Mouse (Mus musculus): ENCODE measurements around the gene U2af2. TPM values are rescaled to one million over a fixed set of nuclear protein-coding genes. Genes with fewer than 3 reads are reported as not detected.

U2af2 gene
- polyA plus RNA-seq, 2 experiments: 52.2 to 132 TPM

- Histone ChIP-seq H3K9me3 (ENCODE audit: control insufficient read depth, low read length) (no peaks in the 10 kb centered on the region), H3K9ac (replicated peaks) (no peak overlapping the region), H3K4me1 (replicated peaks; ENCODE audit: control insufficient read depth in 2 of 2, insufficient read depth in 2 of 2, low read length in 1 of 2) (peaks cover 9 to 17% of the 10 kb centered on the region in 2 experiments), H3K27me3 (ENCODE audit: control insufficient read depth, insufficient read depth, low read length) (no peaks in the 10 kb centered on the region), H3K4me3 (ENCODE audit: insufficient read depth in 1 of 2, low read depth in 2 of 2, low read length in 2 of 2) (no peak overlapping the region), H3K4me2 (ENCODE audit: low read depth) (no peak overlapping the region), H3K36me3 (replicated peaks; ENCODE audit: control insufficient read depth, insufficient read depth, low read depth) (peaks cover 3% of the 10 kb centered on the region), H3K27ac (no peak overlapping the region)
- 83% methylated on average over 7 of the region's 7 CpGs for WGBS (ENCODE audit: insufficient replicate concordance)
- TF ChIP-seq EP300 (IDR thresholded peaks at IDR 0.05; ENCODE audit: low read depth) (no peak), CTCF (IDR thresholded peaks at IDR 0.05; ENCODE audit: low read depth) (no peak)
- ATAC-seq (ENCODE audit: insufficient read depth) (no peak), DNase-seq (ENCODE audit: low read depth in 3 of 3, low spot score in 3 of 3) (no peak)
These were observed 24.9 kb upstream of the U2af2 start for GRCm38 (mm10) chr7:5037026-5037425.

- Histone ChIP-seq H3K9ac (replicated peaks) (no peak overlapping the region), H3K36me3 (replicated peaks; ENCODE audit: control insufficient read depth, insufficient read depth, low read depth) (no peaks in the 10 kb centered on the region), H3K27ac (peak overlapping the region; percentile 84), H3K27me3 (ENCODE audit: control insufficient read depth, insufficient read depth, low read length) (no peaks in the 10 kb centered on the region), H3K4me2 (ENCODE audit: low read depth) (peak overlapping the region; percentile 57), H3K4me1 (replicated peaks; ENCODE audit: control insufficient read depth in 2 of 2, insufficient read depth in 2 of 2, low read length in 1 of 2) (peaks cover 9 to 17% of the 10 kb centered on the region in 2 experiments), H3K4me3 (ENCODE audit: insufficient read depth in 1 of 2, low read depth in 2 of 2, low read length in 2 of 2) (peak overlapping the region in 1 of 2 experiments; percentile 85; a peak in 1 of 4 replicates), H3K9me3 (ENCODE audit: control insufficient read depth, low read length) (no peaks in the 10 kb centered on the region)
- WGBS (ENCODE audit: insufficient replicate concordance): 64% methylated on average over 8 of the region's 8 CpGs
- ATAC-seq (ENCODE audit: insufficient read depth) (no peak), DNase-seq (ENCODE audit: low read depth in 3 of 3, low spot score in 3 of 3) (no peak)
- TF ChIP-seq EP300 (IDR thresholded peaks at IDR 0.05; ENCODE audit: low read depth): no peak
- no peak for TF ChIP-seq CTCF (IDR thresholded peaks at IDR 0.05; ENCODE audit: low read depth)
These were observed 24.5 kb upstream of the U2af2 start for GRCm38 (mm10) chr7:5037467-5037866.

GRCm38 (mm10) chr7:5038109-5038732 is 23.7 kb upstream of the U2af2 start, which contains the start of gene Zfp784:
Gene Zfp784 (minus strand): TSS chr7:5038446.
- Histone ChIP-seq H3K4me3 (ENCODE audit: insufficient read depth in 1 of 2, low read depth in 2 of 2, low read length in 2 of 2) (peak within 1 kb of the TSS; percentile 82 to 85), H3K9ac (replicated peaks) (peak within 1 kb of the TSS; percentile 86), H3K9me3 (ENCODE audit: control insufficient read depth, low read length) (no peaks in the 10 kb centered on the region), H3K27me3 (ENCODE audit: control insufficient read depth, insufficient read depth, low read length) (no peaks in the 10 kb centered on the region), H3K27ac (peak within 1 kb of the TSS; percentile 84), H3K36me3 (replicated peaks; ENCODE audit: control insufficient read depth, insufficient read depth, low read depth) (no peaks in the 10 kb centered on the region), H3K4me1 (replicated peaks; ENCODE audit: control insufficient read depth in 2 of 2, insufficient read depth in 2 of 2, low read length in 1 of 2) (peaks cover 9 to 17% of the 10 kb centered on the region in 2 experiments), H3K4me2 (ENCODE audit: low read depth) (peak within 1 kb of the TSS; percentile 57)
- DNase-seq (ENCODE audit: low read depth in 3 of 3, low spot score in 3 of 3) (peak; percentile 80 to 85 (median 84)), ATAC-seq (ENCODE audit: insufficient read depth) (peak; percentile 99)
- TF ChIP-seq EP300 (IDR thresholded peaks at IDR 0.05; ENCODE audit: low read depth) (no peak), CTCF (IDR thresholded peaks at IDR 0.05; ENCODE audit: low read depth) (no peak)
- under 1% methylated on average over 48 of the region's 48 CpGs for WGBS (ENCODE audit: insufficient replicate concordance)

- 26% methylated on average over 5 of the region's 5 CpGs for WGBS (ENCODE audit: insufficient replicate concordance)
- ATAC-seq (ENCODE audit: insufficient read depth) (no peak), DNase-seq (ENCODE audit: low read depth in 3 of 3, low spot score in 3 of 3) (peak in 1 of 3 experiments; percentile 31)
- peak overlapping the region; percentile 86 for H3K9ac ChIP-seq (replicated peaks)
- peaks cover 9 to 17% of the 10 kb centered on the region in 2 experiments for H3K4me1 ChIP-seq (replicated peaks; ENCODE audit: control insufficient read depth in 2 of 2, insufficient read depth in 2 of 2, low read length in 1 of 2)
- no peak for TF ChIP-seq EP300 (IDR thresholded peaks at IDR 0.05; ENCODE audit: low read depth)
- no peak for TF ChIP-seq CTCF (IDR thresholded peaks at IDR 0.05; ENCODE audit: low read depth)
- no peaks in the 10 kb centered on the region for H3K36me3 ChIP-seq (replicated peaks; ENCODE audit: control insufficient read depth, insufficient read depth, low read depth)
- H3K9me3 ChIP-seq (ENCODE audit: control insufficient read depth, low read length): no peaks in the 10 kb centered on the region
- no peaks in the 10 kb centered on the region for H3K27me3 ChIP-seq (ENCODE audit: control insufficient read depth, insufficient read depth, low read length)
- peak overlapping the region; percentile 82 to 85 for H3K4me3 ChIP-seq (ENCODE audit: insufficient read depth in 1 of 2, low read depth in 2 of 2, low read length in 2 of 2)
- H3K4me2 ChIP-seq (ENCODE audit: low read depth): peak overlapping the region; percentile 57
- H3K27ac ChIP-seq: peak overlapping the region; percentile 84
These were observed 23.0 kb upstream of the U2af2 start for GRCm38 (mm10) chr7:5038940-5039339.

GRCm38 (mm10) chr7:5044981-5045380 is 17.0 kb upstream of the U2af2 start:
- H3K36me3 ChIP-seq (replicated peaks; ENCODE audit: control insufficient read depth, insufficient read depth, low read depth): no peaks in the 10 kb centered on the region
- no peak for ATAC-seq (ENCODE audit: insufficient read depth)
- no peak overlapping the region for H3K4me2 ChIP-seq (ENCODE audit: low read depth)
- no peaks in the 10 kb centered on the region for H3K9me3 ChIP-seq (ENCODE audit: control insufficient read depth, low read length)
- H3K27me3 ChIP-seq (ENCODE audit: control insufficient read depth, insufficient read depth, low read length): peaks cover 6% of the 10 kb centered on the region
- no peak overlapping the region for H3K27ac ChIP-seq
- no peak overlapping the region for H3K9ac ChIP-seq (replicated peaks)
- TF ChIP-seq CTCF (IDR thresholded peaks at IDR 0.05; ENCODE audit: low read depth) (no peak), EP300 (IDR thresholded peaks at IDR 0.05; ENCODE audit: low read depth) (no peak)
- peaks cover 0 to 2% of the 10 kb centered on the region in 2 experiments; a peak in 1 of 4 replicates for H3K4me1 ChIP-seq (replicated peaks; ENCODE audit: control insufficient read depth in 2 of 2, insufficient read depth in 2 of 2, low read length in 1 of 2)
- H3K4me3 ChIP-seq (ENCODE audit: insufficient read depth in 1 of 2, low read depth in 2 of 2, low read length in 2 of 2): no peak overlapping the region
- no peak for DNase-seq (ENCODE audit: low read depth in 3 of 3, low spot score in 3 of 3)
- 11% methylated on average over 2 of the region's 2 CpGs for whole genome bisulfite sequencing (ENCODE audit: insufficient replicate concordance)

Data from liver, embryonic 14.5 days (tissue).